Mouse (Mus musculus) thymus, adult 2 months (tissue): ENCODE results near the gene Dusp6.

Experiments used
- CTCF ChIP-seq: fragments of 200-500 bp; IDR thresholded peaks from 2 replicates; pipeline ENCODE4 v1.5.1; 2012; ENCODE audit warnings: mild to moderate bottlenecking, control low read depth, low read length, moderate library complexity, borderline replicate concordance; ENCODE audit not compliant: control insufficient read depth, poor library complexity, insufficient read depth; ENCODE audit errors: extremely low read depth
- POLR2A ChIP-seq: fragments of 200-500 bp; IDR thresholded peaks from 2 replicates; pipeline ENCODE4 v1.6.1; 2012; ENCODE audit warnings: mild to moderate bottlenecking, low read length, control low read depth, moderate library complexity; ENCODE audit not compliant: control insufficient read depth, poor library complexity, insufficient read depth; ENCODE audit errors: extremely low read depth

DNA sequence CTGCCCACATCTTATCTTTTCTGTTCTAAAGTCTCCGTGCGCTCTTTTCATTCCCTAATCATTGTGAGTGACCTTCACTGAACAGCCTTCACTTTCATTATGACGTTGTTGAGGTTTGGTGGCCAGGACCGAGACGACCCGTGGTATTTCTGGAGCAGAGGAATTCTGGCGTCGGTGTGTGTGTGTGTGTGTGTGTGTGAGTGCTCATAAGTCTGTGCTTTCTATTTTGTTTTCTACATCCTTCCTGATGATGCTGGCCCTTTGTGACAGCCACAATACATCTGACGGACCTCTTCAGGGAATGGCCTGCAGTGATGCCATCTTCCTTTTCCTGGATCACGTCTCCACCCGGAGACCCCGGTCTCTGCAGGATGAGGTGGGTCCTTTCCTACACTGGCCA, 11.6 kb downstream of the Dusp6 start:
- TF ChIP-seq CTCF, result no peak
- no peak for TF ChIP-seq POLR2A
